Mouse (Mus musculus): ENCODE measurements around the gene Cbx8.

The Cbx8 gene

DNA sequence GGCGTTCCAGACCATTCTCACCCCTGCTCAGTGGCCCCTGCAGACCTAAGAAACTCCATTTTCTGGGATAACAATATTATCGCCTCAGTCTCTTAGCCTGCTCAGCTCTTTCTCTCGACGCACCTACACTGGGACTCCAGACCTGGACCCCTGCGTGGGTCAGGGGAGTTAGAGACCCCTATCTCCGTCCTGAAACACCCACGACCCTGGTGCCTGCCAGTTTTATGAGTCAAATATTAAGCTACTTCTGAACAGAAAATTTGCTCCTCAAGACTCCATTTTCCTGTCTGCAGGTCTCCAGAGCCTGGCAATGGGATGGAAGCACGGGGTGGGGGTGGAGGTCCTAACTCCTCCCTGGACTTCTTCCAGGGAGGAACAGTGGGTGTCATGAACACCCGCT lies 16.5 kb upstream of the Cbx8 start:
- H3K36me3 ChIP-seq (ENCODE audit: control insufficient read depth, insufficient read depth, low read length, poor library complexity, severe bottlenecking): no peaks in the 10 kb centered on the region
- H3K27me3 ChIP-seq (ENCODE audit: control insufficient read depth, insufficient read depth, low read length, poor library complexity, severe bottlenecking): no peaks in the 10 kb centered on the region
- peak; percentile 8 for DNase-seq (ENCODE audit: low read depth, low spot score)

DNA sequence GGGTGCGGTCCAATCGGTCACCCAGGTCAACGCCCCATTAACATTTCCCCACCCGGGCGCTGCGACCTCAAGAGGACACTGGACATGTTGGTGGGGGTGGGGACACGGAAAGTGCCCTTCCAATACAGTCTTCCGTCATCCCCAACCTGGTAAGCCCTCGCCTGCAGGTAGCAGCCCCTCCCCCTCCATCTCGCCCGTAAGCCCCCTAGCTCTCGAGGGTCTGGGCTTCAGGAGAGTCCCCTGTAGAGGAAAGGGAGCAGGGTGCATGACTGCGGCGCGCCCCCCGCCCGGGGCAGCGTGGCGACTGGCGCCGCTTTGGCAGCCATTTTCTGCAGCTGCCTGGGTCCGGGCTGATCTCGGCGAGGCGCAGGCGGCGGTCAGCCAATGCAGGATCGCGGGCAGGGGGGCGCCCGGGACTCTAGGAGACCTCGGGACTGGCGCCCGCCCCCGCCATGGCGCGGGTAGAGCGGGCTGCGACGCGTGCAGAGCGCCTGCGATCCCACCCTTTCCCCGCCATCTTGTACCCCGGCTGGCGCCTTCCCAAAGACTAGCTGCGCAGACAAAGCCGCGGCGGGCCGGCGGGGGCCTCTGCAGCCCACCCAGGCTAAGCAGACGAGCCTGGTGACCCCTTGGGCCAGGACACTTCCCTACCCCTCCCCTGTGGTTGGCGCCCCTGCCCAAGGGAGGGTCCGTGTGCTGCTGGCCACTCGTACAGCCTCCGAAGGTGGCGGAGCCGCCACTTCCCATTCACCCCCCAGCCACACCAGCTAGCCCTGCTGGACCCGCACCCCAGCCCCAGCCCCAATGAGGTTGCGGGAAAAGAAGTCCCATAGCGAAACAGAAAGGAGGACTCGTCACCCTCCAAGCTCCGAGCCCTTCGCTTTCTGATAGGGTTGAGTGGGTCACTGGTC lies 15.8 kb upstream of the Cbx8 start:
- Histone ChIP-seq H3K36me3 (ENCODE audit: control insufficient read depth, insufficient read depth, low read length, poor library complexity, severe bottlenecking) (no peaks in the 10 kb centered on the region), H3K27me3 (ENCODE audit: control insufficient read depth, insufficient read depth, low read length, poor library complexity, severe bottlenecking) (no peaks in the 10 kb centered on the region)
- DNase-seq (ENCODE audit: low read depth, low spot score): peak; percentile 48

DNA sequence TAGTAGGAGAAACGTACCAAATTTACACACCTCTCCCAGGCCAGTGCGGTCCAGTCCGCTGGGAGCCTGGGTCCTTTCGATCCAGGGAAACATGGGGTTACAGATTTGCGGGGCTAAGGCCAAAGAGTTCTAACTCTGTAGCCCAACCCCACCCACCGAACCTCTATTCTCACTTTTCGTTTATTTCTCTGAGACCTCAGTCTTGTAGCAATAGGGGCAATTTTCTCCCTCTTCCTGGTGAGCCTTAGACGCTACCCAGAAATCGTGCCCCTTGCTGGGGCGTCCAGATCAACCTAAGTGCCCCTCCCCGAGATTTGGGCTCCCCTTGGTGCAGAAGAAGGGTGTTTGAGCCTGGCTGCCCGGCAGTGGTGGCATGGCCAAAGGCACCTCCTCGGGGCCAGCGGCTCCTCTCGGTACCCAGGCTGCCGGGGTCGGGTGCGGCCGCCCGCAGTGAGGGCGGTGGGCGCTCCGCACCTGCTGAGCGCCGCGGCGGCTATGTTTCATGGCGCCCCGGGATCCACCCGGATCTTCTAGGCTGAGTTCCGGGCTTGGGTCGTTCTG lies 14.9 kb upstream of the Cbx8 start:
- Histone ChIP-seq H3K27me3 (ENCODE audit: control insufficient read depth, insufficient read depth, low read length, poor library complexity, severe bottlenecking) (no peaks in the 10 kb centered on the region), H3K36me3 (ENCODE audit: control insufficient read depth, insufficient read depth, low read length, poor library complexity, severe bottlenecking) (no peaks in the 10 kb centered on the region)
- peak; percentile 20 for DNase-seq (ENCODE audit: low read depth, low spot score)

DNA sequence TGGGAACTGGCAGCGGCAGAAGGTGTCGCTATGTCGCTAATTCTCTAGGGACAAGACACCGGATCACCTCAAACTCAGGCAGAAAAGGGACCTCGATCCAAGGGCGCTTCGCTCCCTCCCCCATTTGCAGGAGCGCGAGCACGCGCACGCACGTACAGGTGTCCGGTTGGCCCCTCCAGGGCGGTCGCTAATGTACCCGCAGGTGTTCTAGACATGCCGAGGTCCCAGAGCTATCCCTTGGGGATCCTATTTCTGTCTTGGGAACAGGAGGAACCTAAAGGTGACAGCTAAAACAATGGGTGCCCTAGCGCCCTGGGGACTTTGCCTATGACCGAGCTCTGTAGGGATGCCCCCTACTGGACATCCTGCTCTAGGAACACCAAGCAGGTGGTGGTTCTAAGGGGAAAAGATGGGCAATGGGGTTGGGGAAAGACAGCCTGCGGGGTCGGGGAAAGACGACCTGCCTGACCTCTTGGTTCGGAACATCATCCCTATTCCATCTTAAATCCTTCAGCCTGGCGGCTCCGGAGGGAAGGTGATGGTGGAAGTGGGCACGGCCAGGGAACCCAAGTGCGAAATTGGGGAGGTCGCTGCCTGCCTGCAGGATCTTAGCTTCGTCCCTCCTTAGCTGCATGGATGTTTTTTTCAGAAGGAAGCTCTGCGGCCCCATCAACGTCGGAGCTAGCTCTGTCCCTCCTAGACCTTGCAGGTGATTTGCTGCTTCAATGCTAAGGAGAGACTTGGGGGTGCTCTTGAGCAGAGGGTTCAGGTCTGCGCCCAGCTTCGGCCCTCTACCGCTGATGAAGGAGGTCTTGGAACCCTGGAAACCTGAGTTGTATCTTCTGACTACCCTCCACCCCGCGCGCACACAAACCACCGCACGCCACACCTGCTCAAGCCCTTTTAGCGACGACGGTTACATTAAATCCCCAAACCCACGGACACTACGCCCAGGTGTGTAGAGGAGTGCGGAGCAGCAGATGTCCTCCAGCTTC lies 13.9 kb upstream of the Cbx8 start:
- peak; percentile 69 for DNase-seq (ENCODE audit: low read depth, low spot score)
- no peaks in the 10 kb centered on the region for H3K36me3 ChIP-seq (ENCODE audit: control insufficient read depth, insufficient read depth, low read length, poor library complexity, severe bottlenecking)

DNA sequence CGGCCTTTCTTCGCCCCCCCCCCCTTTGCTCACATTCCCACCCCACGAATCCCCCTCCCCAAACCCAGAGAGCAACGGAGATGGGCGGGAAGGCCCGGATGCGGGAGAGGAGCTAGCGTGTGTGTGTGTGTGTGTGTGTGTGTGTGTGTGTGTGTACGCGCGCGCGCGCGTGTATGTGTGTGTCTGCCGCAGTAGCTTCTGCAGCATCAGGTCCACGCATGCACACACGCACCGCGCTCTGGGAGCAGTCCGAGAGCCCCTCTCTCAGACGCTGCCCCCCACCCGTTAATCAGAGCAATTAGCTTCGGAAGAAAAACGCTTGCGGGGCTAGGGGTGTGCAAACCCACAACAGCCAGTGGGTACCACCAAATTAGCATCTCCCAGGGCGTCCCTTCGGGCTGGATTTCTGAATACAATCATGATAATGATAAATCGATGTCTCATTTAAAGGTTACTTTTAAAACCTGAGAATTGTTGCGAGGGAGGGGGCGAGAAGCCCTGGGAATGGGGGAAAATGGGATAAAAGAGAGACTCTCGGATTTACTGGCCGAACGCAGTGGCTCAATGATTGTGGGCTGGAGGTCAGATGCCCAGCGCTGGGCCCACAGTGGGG lies 13.1 kb upstream of the Cbx8 start:
- DNase-seq (ENCODE audit: low read depth, low spot score): peak; percentile 40

More for the DNA sequence above, 13.9 kb upstream of the Cbx8 start:
- H3K27me3 ChIP-seq (ENCODE audit: control insufficient read depth, insufficient read depth, low read length, poor library complexity, severe bottlenecking): no peaks in the 10 kb centered on the region

DNA sequence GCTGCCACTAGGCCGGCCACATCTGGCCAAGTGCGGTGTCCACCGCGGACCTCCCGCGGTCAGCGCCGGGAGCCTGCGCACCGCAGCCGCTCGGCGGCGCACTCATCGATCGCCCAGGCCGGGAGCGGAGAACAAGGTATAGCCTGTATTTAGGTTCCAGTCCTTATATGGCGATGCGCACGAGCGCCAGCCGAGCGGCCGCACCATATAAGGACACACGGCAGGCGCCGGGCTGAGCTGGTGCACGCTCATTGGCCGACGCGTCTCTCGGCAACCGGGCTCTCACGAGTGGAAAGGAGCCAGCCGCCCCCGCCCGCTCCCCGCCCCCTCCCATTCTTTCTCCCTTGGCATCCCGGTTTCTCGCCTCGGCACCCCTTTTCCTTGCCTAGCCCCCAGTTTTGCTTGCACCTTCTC lies 12.5 kb upstream of the Cbx8 start:
- no peaks in the 10 kb centered on the region for H3K27me3 ChIP-seq (ENCODE audit: control insufficient read depth, insufficient read depth, low read length, poor library complexity, severe bottlenecking)
- peak; percentile 90 for DNase-seq (ENCODE audit: low read depth, low spot score)
- H3K36me3 ChIP-seq (ENCODE audit: control insufficient read depth, insufficient read depth, low read length, poor library complexity, severe bottlenecking): no peaks in the 10 kb centered on the region

More for the DNA sequence above, 13.1 kb upstream of the Cbx8 start:
- H3K36me3 ChIP-seq (ENCODE audit: control insufficient read depth, insufficient read depth, low read length, poor library complexity, severe bottlenecking): no peaks in the 10 kb centered on the region
- no peaks in the 10 kb centered on the region for H3K27me3 ChIP-seq (ENCODE audit: control insufficient read depth, insufficient read depth, low read length, poor library complexity, severe bottlenecking)

DNA sequence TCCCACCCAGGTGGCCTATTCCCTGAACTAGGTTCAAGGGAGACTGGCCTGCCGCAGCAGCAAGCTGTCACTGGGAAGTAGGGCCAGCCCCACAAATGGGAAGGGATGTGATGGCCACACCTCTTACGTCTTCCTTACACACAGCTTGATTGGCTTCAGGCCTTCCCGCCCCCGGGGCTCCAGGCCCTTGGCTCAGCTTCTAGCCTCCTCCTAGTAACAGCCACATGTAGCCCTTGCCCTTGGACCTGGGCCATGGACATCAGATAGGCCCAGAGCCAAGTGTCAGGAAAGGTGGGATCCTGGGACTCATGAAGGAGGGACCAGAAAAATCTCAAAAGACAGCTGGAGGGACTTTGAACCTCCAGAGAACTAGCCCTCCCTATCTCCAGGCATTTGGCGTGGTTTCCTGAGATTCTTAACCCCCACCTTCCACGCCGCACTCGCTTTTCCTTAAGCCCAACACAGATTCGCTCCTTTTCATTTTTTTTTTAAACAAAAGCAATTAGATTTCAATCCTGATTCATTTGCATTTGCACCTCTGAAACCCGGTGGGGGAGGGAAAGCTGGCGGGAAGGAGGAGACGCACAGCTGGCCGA lies 12.0 kb upstream of the Cbx8 start:
- DNase-seq (ENCODE audit: low read depth, low spot score): no peak
- Histone ChIP-seq H3K27me3 (ENCODE audit: control insufficient read depth, insufficient read depth, low read length, poor library complexity, severe bottlenecking) (no peaks in the 10 kb centered on the region), H3K36me3 (ENCODE audit: control insufficient read depth, insufficient read depth, low read length, poor library complexity, severe bottlenecking) (no peaks in the 10 kb centered on the region)

DNA sequence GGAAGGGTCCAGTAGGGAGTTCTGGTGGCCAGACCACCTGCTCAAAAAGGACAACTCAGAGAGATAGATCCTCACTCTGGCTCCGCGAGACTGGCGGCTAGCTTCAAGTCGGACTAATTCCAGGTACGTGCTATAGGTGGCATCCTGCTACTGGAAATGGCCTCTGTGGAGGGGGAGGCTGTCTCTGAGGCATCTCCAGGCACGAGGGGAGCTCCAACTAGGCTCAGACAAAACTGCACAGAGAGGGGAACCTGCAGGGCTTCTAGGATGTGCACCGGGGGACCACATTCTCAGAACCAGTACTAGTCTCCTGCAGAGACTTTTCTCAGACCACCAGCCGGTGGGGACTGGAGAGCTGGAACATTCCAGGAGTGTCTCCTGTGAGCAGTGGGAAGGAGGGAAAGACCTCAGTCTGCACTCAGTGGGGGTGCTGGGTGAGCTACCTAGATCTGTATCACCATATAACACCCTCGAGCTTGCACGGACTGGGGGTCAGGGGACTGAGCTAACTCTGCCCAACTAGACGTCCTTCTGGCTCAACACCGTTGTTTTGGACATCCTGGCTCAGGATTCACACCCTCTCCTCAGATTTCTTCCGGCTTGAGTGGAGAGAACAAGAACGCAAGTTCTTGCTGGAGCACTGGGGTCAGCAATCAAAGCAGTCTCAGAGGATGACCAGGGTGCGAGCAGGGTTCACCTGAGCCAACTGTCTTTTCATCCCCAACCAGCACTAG lies 11.3 kb upstream of the Cbx8 start:
- no peaks in the 10 kb centered on the region for H3K36me3 ChIP-seq (ENCODE audit: control insufficient read depth, insufficient read depth, low read length, poor library complexity, severe bottlenecking)
- peak; percentile 72 for DNase-seq (ENCODE audit: low read depth, low spot score)
- no peaks in the 10 kb centered on the region for H3K27me3 ChIP-seq (ENCODE audit: control insufficient read depth, insufficient read depth, low read length, poor library complexity, severe bottlenecking)

DNA sequence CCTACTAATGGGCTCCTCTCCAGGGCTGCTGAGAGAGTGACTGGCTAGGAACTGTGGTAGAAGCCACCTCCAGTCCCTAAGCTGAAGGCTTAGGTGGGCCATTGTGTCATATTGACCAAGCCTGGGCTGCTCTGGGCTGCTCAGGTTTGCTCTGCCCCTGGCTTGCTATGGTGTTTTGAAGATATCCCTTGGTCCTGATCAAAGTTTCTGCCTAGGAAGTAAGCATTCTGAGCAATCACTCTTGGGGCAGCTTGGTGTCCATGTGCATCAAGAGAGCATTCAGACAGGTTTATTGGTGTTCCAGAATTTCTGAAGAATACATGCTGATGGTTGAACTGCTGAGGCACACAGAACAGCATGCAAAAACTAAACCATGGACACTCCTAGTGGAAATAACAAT lies 10.7 kb upstream of the Cbx8 start:
- Histone ChIP-seq H3K36me3 (ENCODE audit: control insufficient read depth, insufficient read depth, low read length, poor library complexity, severe bottlenecking) (no peaks in the 10 kb centered on the region), H3K27me3 (ENCODE audit: control insufficient read depth, insufficient read depth, low read length, poor library complexity, severe bottlenecking) (no peaks in the 10 kb centered on the region)
- no peak for DNase-seq (ENCODE audit: low read depth, low spot score)

DNA sequence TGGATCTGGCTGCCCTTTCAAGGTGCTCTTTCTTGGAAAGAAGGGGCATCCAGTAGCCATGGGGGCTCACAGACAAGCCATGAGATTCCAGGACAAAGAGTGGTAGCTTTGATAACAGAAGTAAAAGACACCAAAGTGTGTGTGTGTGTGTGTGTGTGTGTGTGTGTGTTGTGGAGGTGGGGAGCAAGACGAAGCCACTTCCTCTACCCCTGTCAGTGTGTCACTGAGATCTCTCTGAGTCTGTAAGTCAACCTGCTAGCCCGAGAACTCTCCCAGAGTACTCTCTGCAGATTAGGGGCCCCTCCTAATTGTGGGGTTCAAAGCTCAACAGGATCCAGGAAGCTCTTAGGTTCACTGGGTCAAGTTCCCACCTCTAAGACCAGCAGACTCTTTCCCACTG lies 9.6 kb upstream of the Cbx8 start:
- no peaks in the 10 kb centered on the region for H3K36me3 ChIP-seq (ENCODE audit: control insufficient read depth, insufficient read depth, low read length, poor library complexity, severe bottlenecking)
- DNase-seq (ENCODE audit: low read depth, low spot score): peak; percentile 63
- no peaks in the 10 kb centered on the region; the same call in 1 of the 2 replicates for H3K27me3 ChIP-seq (ENCODE audit: control insufficient read depth, insufficient read depth, low read length, poor library complexity, severe bottlenecking)

DNA sequence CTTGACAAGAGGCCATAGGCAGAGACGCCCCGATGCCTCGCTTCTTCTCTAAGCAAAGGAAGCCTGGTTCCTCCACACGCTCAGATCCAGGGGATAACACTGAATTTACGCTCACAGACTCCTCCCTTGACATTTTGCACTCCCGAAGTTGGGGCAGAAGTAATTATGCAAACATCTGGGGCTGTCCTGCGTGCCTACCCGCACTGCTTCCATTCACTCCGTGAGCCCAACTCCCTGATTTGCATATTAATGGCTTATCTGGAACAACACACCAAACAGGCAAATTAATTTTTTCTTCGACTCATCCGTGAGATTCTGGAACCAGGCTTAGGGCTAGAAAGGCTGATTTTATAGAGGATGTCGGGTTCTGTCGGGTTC lies 7.4 kb upstream of the Cbx8 start:
- peak; percentile 65 for DNase-seq (ENCODE audit: low read depth, low spot score)
- Histone ChIP-seq H3K27me3 (ENCODE audit: control insufficient read depth, insufficient read depth, low read length, poor library complexity, severe bottlenecking) (peaks cover 4% of the 10 kb centered on the region; the same call in 1 of the 2 replicates), H3K36me3 (ENCODE audit: control insufficient read depth, insufficient read depth, low read length, poor library complexity, severe bottlenecking) (no peaks in the 10 kb centered on the region)

DNA sequence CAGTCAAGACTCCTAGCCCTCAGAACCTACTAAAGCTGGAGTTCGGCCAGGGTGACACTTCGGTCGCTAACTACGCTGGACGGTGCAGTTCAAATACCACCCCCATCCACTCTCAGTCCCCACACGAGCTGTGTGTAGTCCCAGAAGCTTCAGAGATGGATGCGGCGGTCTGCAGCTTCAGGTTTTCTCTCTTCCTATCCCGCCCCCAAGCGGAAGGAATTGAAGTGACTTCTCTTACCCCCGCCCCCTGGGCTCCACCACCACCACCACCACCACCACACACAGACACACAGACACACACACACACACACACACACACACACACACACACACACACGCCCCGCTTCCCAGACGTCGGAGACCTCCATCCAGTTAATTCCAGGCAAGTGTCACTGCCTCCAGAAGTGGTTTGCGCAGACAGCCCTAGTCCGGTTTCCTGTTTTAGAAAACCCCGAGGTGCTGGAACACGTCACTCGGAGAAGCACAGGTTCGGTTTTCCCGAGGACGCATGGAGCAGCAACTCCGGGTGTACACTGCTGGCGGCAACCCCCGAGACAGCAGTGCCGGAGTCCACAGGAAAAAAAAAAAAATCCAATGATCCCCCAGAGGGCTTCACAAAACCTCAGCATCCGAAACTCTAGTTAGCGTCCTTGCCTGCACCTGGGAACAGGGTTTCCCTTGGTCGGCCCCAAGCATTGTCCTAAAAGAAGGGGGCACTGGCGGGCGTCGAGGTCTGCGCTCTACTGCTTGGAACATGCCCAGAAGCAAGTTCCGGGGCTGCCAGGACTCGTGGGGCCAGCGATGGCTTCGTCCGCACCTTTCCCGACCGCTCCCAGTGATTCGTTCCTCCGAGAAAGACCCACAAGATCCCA lies 6.7 kb upstream of the Cbx8 start:
- Histone ChIP-seq H3K27me3 (ENCODE audit: control insufficient read depth, insufficient read depth, low read length, poor library complexity, severe bottlenecking) (peaks cover 4% of the 10 kb centered on the region; the same call in 1 of the 2 replicates), H3K36me3 (ENCODE audit: control insufficient read depth, insufficient read depth, low read length, poor library complexity, severe bottlenecking) (no peaks in the 10 kb centered on the region)
- DNase-seq (ENCODE audit: low read depth, low spot score): peak; percentile 48
